Mouse (Mus musculus) MEL (cell line): ENCODE results near the gene Ston1. TPM values are rescaled to one million over a fixed set of nuclear protein-coding genes. Genes with fewer than 3 reads are reported as not detected.

Experiments used
- DNase-seq: peaks from one replicate; pipeline ENCODE4 v3.0.0; 2011; ENCODE audit warnings: low read depth, low spot score
- H3K27ac ChIP-seq: 2 replicates; pipeline ENCODE4 v1.5.1; 2012; ENCODE audit warnings: low read depth, mild to moderate bottlenecking, control low read depth, low read length, moderate library complexity; ENCODE audit not compliant: control insufficient read depth
- H3K27me3 ChIP-seq, 2 experiments: fragments of 150-350 bp in 1 of 2; sonication (generic) in 1 of 2; 2 replicates each; pipeline ENCODE4 v1.6.1; 2012; ENCODE audit warnings: low read length in 2 of 2, mild to moderate bottlenecking in 2 of 2, improper control_type of control experiment in 1 of 2, moderate library complexity in 1 of 2; ENCODE audit not compliant: insufficient read depth in 2 of 2, control insufficient read depth in 1 of 2
- H3K36me3 ChIP-seq, 2 experiments: 2 replicates each; pipeline ENCODE4 v1.6.1; 2012 to 2014; ENCODE audit warnings: low read length in 2 of 2, improper control_type of control experiment in 1 of 2, inconsistent platforms in 1 of 2, mild to moderate bottlenecking in 1 of 2; ENCODE audit not compliant: insufficient read depth in 2 of 2, control insufficient read depth in 1 of 2
- H3K4me1 ChIP-seq, 2 experiments: fragments of 150-350 bp in 1 of 2; sonication (generic) in 1 of 2; 2 replicates each; pipeline ENCODE4 v1.6.1; 2012; ENCODE audit warnings: low read length in 2 of 2, improper control_type of control experiment in 1 of 2, mild to moderate bottlenecking in 1 of 2; ENCODE audit not compliant: insufficient read depth in 2 of 2, control insufficient read depth in 1 of 2
- H3K4me3 ChIP-seq, 2 experiments: fragments of 150-350 bp in 1 of 2; sonication (generic) in 1 of 2; 2 replicates each; pipeline ENCODE4 v1.5.1; 2012; ENCODE audit warnings: low read depth in 2 of 2, low read length in 2 of 2, mild to moderate bottlenecking in 2 of 2, moderate library complexity in 2 of 2, control low read depth in 1 of 2, improper control_type of control experiment in 1 of 2; ENCODE audit not compliant: control insufficient read depth in 1 of 2, insufficient read depth in 1 of 2
- H3K79me2 ChIP-seq: 2 replicates; pipeline ENCODE4 v1.6.1; 2012; ENCODE audit warnings: mild to moderate bottlenecking, low read length, moderate library complexity; ENCODE audit not compliant: control insufficient read depth, poor library complexity, insufficient read depth
- H3K9ac ChIP-seq: 2 replicates; pipeline ENCODE4 v1.6.1; 2012; ENCODE audit warnings: low read depth, mild to moderate bottlenecking, control low read depth, low read length, moderate library complexity; ENCODE audit not compliant: control insufficient read depth, poor library complexity, severe bottlenecking
- H3K9me3 ChIP-seq: fragments of 150-350 bp; sonication (generic); replicated peaks from 2 replicates; pipeline ENCODE4 v1.6.1; 2012; ENCODE audit warnings: mild to moderate bottlenecking, low read length, improper control_type of control experiment, moderate library complexity; ENCODE audit not compliant: insufficient read depth
- BHLHE40 ChIP-seq: IDR thresholded peaks from 2 replicates; pipeline ENCODE4 v1.6.1; 2012; ENCODE audit warnings: low read depth, mild to moderate bottlenecking, inconsistent platforms, low read length, improper control_type of control experiment, borderline replicate concordance
- CHD1 ChIP-seq: IDR thresholded peaks from 2 replicates; pipeline ENCODE4 v1.6.1; 2012; ENCODE audit warnings: low read depth, mild to moderate bottlenecking, inconsistent platforms, low read length, improper control_type of control experiment
- CHD2 ChIP-seq: IDR thresholded peaks from 2 replicates; pipeline ENCODE4 v1.6.1; 2011; ENCODE audit warnings: low read length, improper control_type of control experiment
- CTCF ChIP-seq, 3 experiments: IDR thresholded peaks in 2 of 3; conservative IDR thresholded peaks in 1 of 3; 2 replicates each; pipeline ENCODE4 v1.5.1; 2011 to 2012; ENCODE audit warnings: low read length in 3 of 3, low read depth in 2 of 3, mild to moderate bottlenecking in 2 of 3, improper control_type of control experiment in 1 of 3, inconsistent platforms in 1 of 3, mixed read lengths in 1 of 3, moderate library complexity in 1 of 3; ENCODE audit not compliant: control insufficient read depth in 1 of 3, insufficient read depth in 1 of 3, poor library complexity in 1 of 3, severe bottlenecking in 1 of 3
- E2F4 ChIP-seq: IDR thresholded peaks from 2 replicates; pipeline ENCODE4 v1.6.1; 2011; ENCODE audit warnings: low read depth, low read length, improper control_type of control experiment, borderline replicate concordance
- ELF1 ChIP-seq: IDR thresholded peaks from 2 replicates; pipeline ENCODE4 v1.6.1; 2014; ENCODE audit warnings: low read depth, mild to moderate bottlenecking, inconsistent platforms, low read length, improper control_type of control experiment, moderate library complexity
- ETS1 ChIP-seq: IDR thresholded peaks from 2 replicates; pipeline ENCODE4 v1.6.1; 2012; ENCODE audit warnings: low read depth, mild to moderate bottlenecking, inconsistent platforms, low read length, improper control_type of control experiment, moderate library complexity
- HCFC1 ChIP-seq: IDR thresholded peaks from 2 replicates; pipeline ENCODE4 v1.6.1; 2012; ENCODE audit warnings: low read depth, mild to moderate bottlenecking, inconsistent platforms, low read length, improper control_type of control experiment, moderate library complexity
- JUND ChIP-seq: IDR thresholded peaks from 2 replicates; pipeline ENCODE4 v1.6.1; 2011; ENCODE audit warnings: low read depth, mild to moderate bottlenecking, improper control_type of control experiment, low read length
- KAT2A ChIP-seq: conservative IDR thresholded peaks from 2 replicates; pipeline ENCODE4 v1.6.1; 2012; ENCODE audit warnings: low read depth, low read length, improper control_type of control experiment, inconsistent platforms
- MAX ChIP-seq: IDR thresholded peaks from 2 replicates; pipeline ENCODE4 v1.6.1; 2011; ENCODE audit warnings: low read length, improper control_type of control experiment
- MAZ ChIP-seq: IDR thresholded peaks from 2 replicates; pipeline ENCODE4 v1.6.1; 2012; ENCODE audit warnings: low read depth, mild to moderate bottlenecking, inconsistent platforms, low read length, improper control_type of control experiment
- MEF2A ChIP-seq: IDR thresholded peaks from 2 replicates; pipeline ENCODE4 v1.6.1; 2014; ENCODE audit warnings: low read depth, mild to moderate bottlenecking, inconsistent platforms, low read length, improper control_type of control experiment; ENCODE audit not compliant: poor library complexity, insufficient replicate concordance, severe bottlenecking; ENCODE audit errors: extremely low read depth
- MXI1 ChIP-seq: IDR thresholded peaks from 2 replicates; pipeline ENCODE4 v1.6.1; 2011; ENCODE audit warnings: mild to moderate bottlenecking, low read depth, low read length, improper control_type of control experiment
- MYC ChIP-seq: IDR thresholded peaks from 2 replicates; pipeline ENCODE4 v1.6.1; 2011; ENCODE audit warnings: low read depth, mild to moderate bottlenecking, low read length, improper control_type of control experiment, moderate library complexity
- NRF1 ChIP-seq: IDR thresholded peaks from 2 replicates; pipeline ENCODE4 v1.6.1; 2014; ENCODE audit warnings: low read depth, mild to moderate bottlenecking, inconsistent platforms, low read length, improper control_type of control experiment, moderate library complexity; ENCODE audit not compliant: poor library complexity, insufficient read depth, severe bottlenecking
- POLR2A ChIP-seq, 2 experiments: IDR thresholded peaks; 2 replicates each; pipeline ENCODE4 v1.6.1; 2011 to 2012; ENCODE audit warnings: low read length in 2 of 2, mild to moderate bottlenecking in 2 of 2, control low read depth in 1 of 2, improper control_type of control experiment in 1 of 2, low read depth in 1 of 2, moderate library complexity in 1 of 2; ENCODE audit not compliant: control insufficient read depth in 1 of 2, insufficient read depth in 1 of 2, poor library complexity in 1 of 2
- POLR2AphosphoS2 ChIP-seq: IDR thresholded peaks from 2 replicates; pipeline ENCODE4 v1.6.1; 2011; ENCODE audit warnings: low read length, improper control_type of control experiment
- POLR2AphosphoS5 ChIP-seq: IDR thresholded peaks from 2 replicates; pipeline ENCODE4 v1.6.1; 2012; ENCODE audit warnings: low read depth, borderline replicate concordance, mild to moderate bottlenecking, inconsistent platforms, low read length, moderate library complexity, mixed read lengths
- RAD21 ChIP-seq: IDR thresholded peaks from 2 replicates; pipeline ENCODE4 v1.6.1; 2011; ENCODE audit warnings: mild to moderate bottlenecking, low read depth, low read length, improper control_type of control experiment
- RCOR1 ChIP-seq: IDR thresholded peaks from 2 replicates; pipeline ENCODE4 v1.6.1; 2012; ENCODE audit warnings: low read depth, mild to moderate bottlenecking, inconsistent platforms, low read length, improper control_type of control experiment
- SMC3 ChIP-seq: IDR thresholded peaks from 2 replicates; pipeline ENCODE4 v1.6.1; 2011; ENCODE audit warnings: low read depth, low read length, improper control_type of control experiment
- UBTF ChIP-seq: IDR thresholded peaks from 2 replicates; pipeline ENCODE4 v1.6.1; 2012; ENCODE audit warnings: low read depth, mild to moderate bottlenecking, inconsistent platforms, low read length, improper control_type of control experiment, moderate library complexity, borderline replicate concordance; ENCODE audit not compliant: insufficient read depth
- ZKSCAN1 ChIP-seq: IDR thresholded peaks from 2 replicates; pipeline ENCODE4 v1.6.1; 2012; ENCODE audit warnings: low read depth, mild to moderate bottlenecking, inconsistent platforms, low read length, improper control_type of control experiment, moderate library complexity
- ZNF384 ChIP-seq: IDR thresholded peaks from 2 replicates; pipeline ENCODE4 v1.6.1; 2012; ENCODE audit warnings: low read depth, mild to moderate bottlenecking, inconsistent platforms, low read length, improper control_type of control experiment
- polyA plus RNA-seq, 2 experiments: library from polyadenylated mRNA; stranded (reverse) in 1 of 2; unstranded in 1 of 2; fragments of >175 nt in 1 of 2; fragments of >200 nt in 1 of 2; gene quantifications; 2 replicates each; pipeline versions ENCODE4 v1.2.1 to v1.2.4; 2012; ENCODE audit warnings: low replicate concordance in 2 of 2, low read depth in 1 of 2; ENCODE audit not compliant: insufficient read length in 2 of 2, insufficient read depth in 1 of 2, missing spikeins in 1 of 2
- total RNA-seq: library from RNA; depleted of rRNA; stranded (reverse); fragments of 300-350 nt; gene quantifications from 2 replicates; pipeline ENCODE4 v1.2.3, GENCODE M21; 2012

The Ston1 gene
- total and polyA plus RNA-seq, 3 experiments = 0.39 to 4.9 TPM; not detected in 1

GRCm38 (mm10) chr17:88641836-88642235, 44.4 kb downstream of the Ston1 start:
- Histone ChIP-seq H3K4me1 (no peaks in the 10 kb centered on the region), H3K36me3 (no peaks in the 10 kb centered on the region; a peak in 1 of 4 replicates), H3K27ac (no peak overlapping the region), H3K27me3 (no peaks in the 10 kb centered on the region), H3K4me3 (no peak overlapping the region), H3K9me3 (no peaks in the 10 kb centered on the region), H3K79me2 (no peaks in the 10 kb centered on the region), H3K9ac (no peak overlapping the region)
- TF ChIP-seq POLR2AphosphoS2 (no peak), ZKSCAN1 (no peak), CTCF (IDR thresholded peaks at IDR 0.05 in 2 of 3, conservative IDR thresholded peaks at IDR 0.05 in 1 of 3; ENCODE audit: control insufficient read depth in 1 of 3, insufficient read depth in 1 of 3, low read depth in 2 of 3, low read length in 3 of 3, poor library complexity in 1 of 3, severe bottlenecking in 1 of 3) (no peak), MYC (no peak), MAZ (no peak), MAX (no peak), KAT2A (no peak), BHLHE40 (no peak), UBTF (no peak), POLR2A (IDR thresholded peaks at IDR 0.05; ENCODE audit: control insufficient read depth in 1 of 2, insufficient read depth in 1 of 2, low read depth in 1 of 2, low read length in 2 of 2, poor library complexity in 1 of 2) (no peak), CHD2 (no peak), JUND (no peak), ZNF384 (no peak), NRF1 (no peak), POLR2AphosphoS5 (no peak), MXI1 (no peak), ELF1 (no peak)
- DNase-seq = no peak

GRCm38 (mm10) chr17:88644876-88645275, 47.4 kb downstream of the Ston1 start:
- Histone ChIP-seq H3K9ac (no peak overlapping the region), H3K79me2 (no peaks in the 10 kb centered on the region), H3K4me1 (no peaks in the 10 kb centered on the region), H3K36me3 (no peaks in the 10 kb centered on the region), H3K4me3 (no peak overlapping the region), H3K9me3 (no peaks in the 10 kb centered on the region), H3K27me3 (no peaks in the 10 kb centered on the region), H3K27ac (no peak overlapping the region)
- DNase-seq = no peak
- TF ChIP-seq MEF2A = no peak
- no peak for TF ChIP-seq E2F4
- no peak for TF ChIP-seq POLR2A (IDR thresholded peaks at IDR 0.05; ENCODE audit: control insufficient read depth in 1 of 2, insufficient read depth in 1 of 2, low read depth in 1 of 2, low read length in 2 of 2, poor library complexity in 1 of 2)
- TF ChIP-seq BHLHE40 = no peak
- TF ChIP-seq ELF1 = no peak
- no peak for TF ChIP-seq RCOR1
- no peak for TF ChIP-seq ETS1
- TF ChIP-seq POLR2AphosphoS2 = no peak
- no peak for TF ChIP-seq CHD1
- TF ChIP-seq HCFC1 = no peak
- no peak for TF ChIP-seq MYC
- no peak for TF ChIP-seq RAD21
- no peak for TF ChIP-seq JUND
- no peak for TF ChIP-seq SMC3
- no peak for TF ChIP-seq UBTF
